Mouse (Mus musculus) limb, embryonic 12.5 days (tissue): ENCODE data around the gene Ptprg. TPM values are rescaled to one million over a fixed set of nuclear protein-coding genes. Genes with fewer than 3 reads are reported as not detected.

Experiments
- polyA plus RNA-seq: library from polyadenylated mRNA; unstranded; fragments of >200 nt; fragmentation: Nextera tagmentation; extraction: Ambion mirVana; gene quantifications from 2 replicates; pipeline ENCODE4 v1.2.1, GENCODE M21; 2016

Ptprg gene
- polyA plus RNA-seq, 1 experiment from 2014 or later: 37.5 TPM

Other genes with a start within 250 kb of the Ptprg start
- 1.7 and 1.8 TPM in 2 replicates for gene Gm3839, start 196.8 kb upstream of the Ptprg start, polyA plus RNA-seq